Mouse (Mus musculus) right cerebral cortex, postnatal 14 days (tissue): ENCODE data around the gene BC004004.
"Not testable (repeated sequence)": the region's sequence is repeated elsewhere in the genome, so short reads cannot be mapped to it uniquely, and the experiment has no call there.

Experiments
- DNase-seq: peaks from one replicate; pipeline ENCODE4 v3.0.0; 2022

BC004004 gene

GRCm38 (mm10) chr17:29301421-29301820 lies 32.8 kb downstream of the BC004004 start:
- DNase-seq, result peak; percentile 42

- no peak for DNase-seq
Measured at GRCm38 (mm10) chr17:29302149-29302548, 33.6 kb downstream of the BC004004 start.

- no peak for DNase-seq
Measured at GRCm38 (mm10) chr17:29303087-29303486, 34.5 kb downstream of the BC004004 start.

DNA sequence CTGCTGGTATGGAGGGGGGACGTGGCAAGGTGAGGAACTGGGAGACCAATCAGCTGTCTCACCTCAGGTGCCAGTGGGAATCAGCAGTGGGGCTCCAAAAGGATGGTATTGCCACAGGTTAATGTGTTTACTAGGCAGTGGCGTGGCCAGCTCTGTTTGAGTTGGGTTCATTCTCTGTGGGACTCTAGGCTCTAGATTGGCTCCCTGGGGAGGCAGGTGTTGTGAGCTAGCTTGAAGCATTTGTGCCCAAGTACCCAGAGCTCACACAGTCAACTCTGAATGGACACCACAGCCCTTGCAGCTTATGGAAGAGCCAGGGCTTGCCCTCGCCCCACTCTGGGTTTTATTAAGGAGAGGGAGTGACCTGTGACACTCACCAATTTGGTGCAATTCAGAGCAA lies 35.3 kb downstream of the BC004004 start:
- no peak for DNase-seq

- no peak for DNase-seq
Measured at GRCm38 (mm10) chr17:29304376-29305057, 35.9 kb downstream of the BC004004 start.

GRCm38 (mm10) chr17:29305058-29305806 lies 36.6 kb downstream of the BC004004 start:
- no peak for DNase-seq

DNA sequence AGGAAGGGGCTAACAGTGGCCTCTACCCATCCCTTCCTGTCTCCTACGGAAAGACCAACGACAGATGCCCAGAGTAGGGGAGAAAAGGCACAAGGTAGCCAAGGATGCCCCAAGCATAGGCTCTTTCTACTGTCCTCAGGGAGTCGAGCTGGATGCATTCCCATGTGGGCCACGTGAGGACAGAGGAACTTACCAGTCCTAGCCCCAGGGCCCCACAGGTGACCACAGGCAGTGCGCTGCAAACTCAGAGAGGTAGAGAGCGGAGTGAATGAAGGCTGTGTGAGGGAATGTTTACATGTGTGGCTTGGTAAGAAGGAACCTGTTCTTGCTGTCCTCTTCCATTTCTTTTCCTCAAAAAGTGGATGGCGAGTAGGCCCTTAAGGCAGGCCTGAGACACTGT lies 37.3 kb downstream of the BC004004 start:
- no peak for DNase-seq

DNA sequence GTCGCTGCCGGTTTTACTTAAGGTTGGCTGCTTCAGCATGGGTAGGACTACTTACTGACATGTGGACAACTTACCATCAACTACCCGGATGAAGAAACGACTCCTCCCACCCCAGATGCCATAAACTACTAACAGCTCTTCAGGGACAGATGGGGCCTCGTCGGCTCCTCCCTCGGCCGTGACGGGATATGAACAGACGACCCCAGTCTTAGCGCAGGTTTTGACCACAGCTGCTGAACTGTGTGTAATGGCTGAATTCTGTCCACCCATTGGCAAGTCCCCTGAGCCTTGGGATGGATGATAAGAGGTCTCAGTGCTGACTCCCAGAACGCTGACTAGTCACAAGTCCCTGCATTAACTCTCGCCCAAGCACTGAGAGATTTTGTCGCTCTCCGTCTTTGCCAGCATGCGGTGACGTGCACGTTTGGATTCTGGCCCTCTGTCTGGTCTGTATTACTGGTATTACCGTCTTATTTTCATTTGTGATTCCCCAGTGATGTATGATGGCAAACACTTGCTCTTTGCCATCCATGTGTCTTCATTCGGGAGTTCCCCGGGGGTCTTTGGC lies 41.6 kb downstream of the BC004004 start:
- no peak for DNase-seq

DNA sequence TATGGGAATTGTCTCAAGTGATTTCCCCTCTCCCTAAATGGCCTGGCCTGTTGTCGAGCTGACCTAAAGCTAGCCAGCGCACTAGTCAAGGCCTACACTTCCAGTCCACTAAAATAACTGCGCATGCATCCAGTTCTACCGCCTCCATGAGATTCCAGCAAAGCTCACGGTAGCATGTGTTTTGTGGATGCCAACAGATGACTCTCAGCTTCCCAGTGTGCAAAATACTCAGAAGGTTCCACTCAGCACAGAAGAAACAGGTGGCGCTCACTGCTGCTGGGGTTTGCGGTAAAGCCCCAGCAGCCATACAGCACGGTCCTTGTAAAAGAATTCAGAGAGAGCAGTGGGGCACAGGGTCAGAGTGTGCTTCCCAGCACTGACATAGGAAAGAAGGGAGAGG lies 43.0 kb downstream of the BC004004 start:
- DNase-seq, result peak; percentile 22

DNA sequence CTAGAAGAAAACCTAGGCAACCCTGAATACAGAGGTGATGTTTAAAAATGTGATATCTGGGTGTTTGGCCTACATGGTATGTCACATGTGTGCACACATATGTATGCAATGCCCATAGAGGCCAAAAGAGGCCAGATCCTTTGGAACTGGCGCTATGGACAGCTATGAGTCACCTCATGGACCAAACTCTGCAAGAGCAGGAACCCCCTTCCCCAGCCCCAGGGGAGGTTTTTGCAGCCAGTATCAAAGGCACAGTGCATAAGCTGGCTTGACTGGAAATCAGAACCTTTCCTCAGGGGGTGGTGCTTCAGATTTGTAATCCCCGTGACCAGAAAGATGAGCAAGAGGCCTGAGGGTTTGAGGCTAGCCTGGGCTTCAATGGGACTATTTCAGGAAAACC lies 43.5 kb downstream of the BC004004 start:
- DNase-seq, result no peak

- DNase-seq, result no peak
Measured at GRCm38 (mm10) chr17:29313300-29313699, 44.7 kb downstream of the BC004004 start.

- DNase-seq, result no peak
Measured at GRCm38 (mm10) chr17:29315672-29316465, 47.3 kb downstream of the BC004004 start.

GRCm38 (mm10) chr17:29316891-29317290 lies 48.3 kb downstream of the BC004004 start:
- no peak for DNase-seq

GRCm38 (mm10) chr17:29317380-29317779 lies 48.8 kb downstream of the BC004004 start, which contains the start of gene Pi16:
TSS of gene Pi16 (plus strand) at chr17:29317680.
- DNase-seq, result not testable (repeated sequence)

- no peak for DNase-seq
Measured at GRCm38 (mm10) chr17:29318731-29319250, 50.2 kb downstream of the BC004004 start.

GRCm38 (mm10) chr17:29319476-29319875 lies 50.9 kb downstream of the BC004004 start:
- DNase-seq, result no peak

DNA sequence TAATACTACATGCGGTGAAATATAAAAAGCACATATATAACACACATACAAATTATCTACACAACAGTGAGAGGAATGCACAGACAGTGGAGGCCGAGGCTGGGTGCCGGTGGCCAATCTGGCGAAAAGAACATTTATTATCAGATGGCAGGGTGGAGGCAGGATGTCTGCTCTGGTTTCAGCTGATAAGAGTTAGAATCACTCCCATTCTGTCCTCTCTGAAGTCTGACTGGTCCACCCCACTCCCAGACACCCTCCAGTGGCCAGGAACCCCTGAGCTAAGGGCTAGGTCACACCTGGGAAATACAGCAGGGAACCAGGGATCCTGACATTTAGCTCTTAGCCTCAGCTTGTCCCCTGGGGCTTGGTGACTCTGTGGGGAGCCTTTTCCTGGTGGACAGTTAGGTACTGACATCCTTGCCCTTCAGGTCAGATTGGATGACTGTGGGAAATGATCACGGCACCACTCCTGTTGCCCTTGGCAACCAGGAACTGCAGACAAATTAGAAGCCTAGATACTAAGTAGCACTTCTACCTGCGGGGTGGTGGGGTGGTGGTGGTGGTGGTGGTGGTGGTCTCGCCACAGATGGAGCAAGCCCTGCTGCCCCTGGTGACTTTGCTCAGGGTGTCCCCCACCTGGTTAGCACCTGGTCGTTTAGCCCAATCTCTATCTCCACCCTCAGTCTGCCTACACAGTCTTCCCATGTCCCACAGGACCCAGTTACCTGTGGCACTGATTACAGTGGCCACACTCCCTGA lies 51.5 kb downstream of the BC004004 start:
- no peak for DNase-seq

DNA sequence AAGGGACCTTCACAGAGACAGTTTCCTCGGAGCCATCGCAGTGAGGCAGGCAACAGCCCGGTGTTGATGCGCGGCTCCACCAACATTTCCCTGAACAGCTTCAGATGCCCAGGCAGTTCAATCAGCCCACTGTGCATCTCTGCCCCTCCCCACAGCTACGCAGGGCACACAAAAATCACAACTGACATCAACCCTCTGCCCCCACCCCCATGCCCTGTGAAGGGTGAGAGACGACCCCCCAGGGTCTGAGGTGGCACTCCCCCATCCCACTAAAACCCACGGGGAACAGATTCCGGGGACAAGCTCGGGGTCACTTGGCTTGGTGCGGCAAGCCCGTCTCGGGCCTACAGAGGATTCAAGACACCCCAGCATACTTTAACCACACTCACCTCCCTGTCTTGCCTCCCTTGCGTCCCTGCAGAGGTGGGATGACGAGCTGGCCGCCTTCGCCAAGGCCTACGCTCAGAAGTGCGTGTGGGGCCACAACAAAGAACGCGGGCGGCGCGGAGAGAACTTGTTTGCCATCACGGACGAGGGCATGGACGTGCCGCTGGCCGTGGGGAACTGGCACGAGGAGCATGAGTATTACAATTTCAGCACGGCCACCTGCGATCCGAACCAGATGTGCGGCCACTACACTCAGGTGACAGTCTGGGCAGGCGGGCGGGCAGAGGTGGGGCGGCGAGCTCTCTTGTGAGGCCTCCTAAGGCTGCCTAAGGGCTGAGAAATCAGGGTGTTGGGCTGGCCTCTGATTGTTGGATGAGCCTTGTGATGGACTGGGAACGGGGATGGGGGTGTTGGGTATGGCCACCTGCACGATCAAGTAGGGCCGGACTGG lies 53.4 kb downstream of the BC004004 start:
- DNase-seq, result no peak

- DNase-seq, result no peak
Measured at GRCm38 (mm10) chr17:29322603-29322962, 54.0 kb downstream of the BC004004 start.

DNA sequence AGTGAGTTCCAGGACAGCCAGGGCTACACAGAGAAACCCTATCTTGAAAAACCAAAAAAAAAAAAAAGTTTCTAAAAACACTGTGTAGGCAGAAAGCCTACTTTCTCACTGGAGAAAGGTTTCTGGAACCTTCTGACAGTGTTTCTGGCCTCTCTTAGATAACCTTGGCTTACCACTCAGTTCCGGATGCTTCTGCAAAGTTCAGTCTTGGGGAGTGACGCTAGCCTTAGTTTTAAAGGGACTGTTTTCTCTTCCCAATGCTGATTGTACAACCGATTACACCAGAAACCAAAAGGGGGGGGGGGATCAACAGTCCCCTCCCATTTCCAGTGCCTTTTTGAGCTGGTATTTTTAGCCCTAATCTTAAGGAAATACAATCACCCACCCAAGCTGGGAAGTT lies 55.0 kb downstream of the BC004004 start:
- no peak for DNase-seq

GRCm38 (mm10) chr17:29325831-29326230 lies 57.2 kb downstream of the BC004004 start:
- DNase-seq, result no peak
